Mouse (Mus musculus) embryo, embryonic 11 days (tissue): ENCODE results near the gene Ropn1l.

Source experiments
- DNase-seq: peaks from one replicate; pipeline ENCODE4 v3.0.0-alpha.2; 2015

Gene Ropn1l

DNA sequence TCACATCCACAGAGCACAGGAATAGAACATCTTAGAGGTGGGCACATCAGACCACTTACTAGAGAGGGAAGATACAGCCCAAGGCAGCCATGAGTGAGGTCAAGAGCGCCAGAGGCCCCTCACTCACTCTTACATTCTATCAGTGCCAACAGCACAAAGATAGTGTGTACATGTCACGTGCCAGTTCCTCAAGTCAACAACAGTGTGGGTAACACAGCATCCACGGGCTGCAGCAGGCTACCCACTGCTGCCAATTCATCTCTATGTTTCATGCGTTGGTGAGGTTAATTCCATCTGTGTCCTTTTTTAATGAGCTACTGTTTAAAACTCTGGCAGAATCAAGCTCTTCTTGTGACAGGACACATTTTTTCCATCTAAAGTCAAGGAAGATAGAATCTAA lies 10.8 kb downstream of the Ropn1l start:
- DNase-seq: no peak

DNA sequence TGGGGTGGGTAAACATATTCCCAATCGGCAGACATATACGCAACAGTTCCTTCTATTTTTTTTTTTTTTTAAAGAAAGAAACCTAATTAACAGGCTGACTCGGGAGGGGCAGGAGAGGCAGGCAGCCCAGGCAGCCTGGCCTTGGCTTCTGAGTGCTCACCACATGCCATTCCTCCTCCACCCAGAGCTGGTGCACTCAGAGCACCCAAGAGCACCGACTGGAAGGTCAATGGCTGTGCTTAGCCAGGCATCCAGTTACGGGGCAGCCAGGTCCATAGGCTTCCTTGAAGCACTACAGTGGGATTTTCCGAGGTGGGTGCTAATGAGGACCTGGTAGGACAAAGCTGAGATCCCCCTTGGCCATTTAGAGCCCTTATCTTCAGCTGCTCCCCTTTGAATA lies 11.5 kb downstream of the Ropn1l start:
- no peak for DNase-seq

DNA sequence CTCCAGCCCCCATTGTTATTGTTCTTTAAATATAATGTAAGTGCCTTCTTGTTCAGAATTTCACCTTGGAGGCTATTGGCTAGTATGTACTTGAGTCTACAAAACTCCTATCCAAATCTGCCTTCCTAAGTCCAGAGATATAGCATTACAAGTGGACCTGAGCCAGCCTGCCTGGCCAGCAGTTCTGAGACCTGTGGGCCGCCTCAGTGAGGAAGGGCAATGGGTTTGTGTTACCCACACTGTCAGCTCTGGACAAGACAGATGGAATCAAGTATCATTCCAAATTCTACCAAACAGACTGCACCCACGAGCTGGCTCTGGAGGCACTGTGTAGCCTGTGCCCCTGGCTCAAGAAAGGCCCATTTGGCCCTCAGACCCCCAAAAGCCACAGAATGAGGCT lies 16.7 kb downstream of the Ropn1l start:
- DNase-seq: no peak

DNA sequence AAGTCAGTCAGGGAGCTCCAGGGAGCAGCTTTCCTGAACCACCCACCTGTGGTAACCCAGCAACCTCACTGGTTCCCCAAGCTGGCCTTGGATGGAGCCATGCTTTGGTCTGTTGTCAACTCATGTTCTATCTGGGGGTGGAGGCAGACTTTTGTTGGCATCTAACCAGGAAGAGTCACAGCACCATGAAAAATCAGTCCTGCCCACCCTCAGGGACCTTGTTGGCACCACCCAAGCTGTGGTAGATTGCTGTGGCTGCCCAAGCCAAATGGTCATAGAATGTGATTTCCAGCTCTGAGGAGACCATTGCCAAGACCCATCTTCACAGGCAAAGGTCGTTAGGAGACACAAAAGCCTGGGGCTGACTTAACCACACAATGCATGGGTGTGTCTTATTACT lies 17.5 kb downstream of the Ropn1l start:
- no peak for DNase-seq

GRCm38 (mm10) chr15:31433768-31434167 lies 19.8 kb downstream of the Ropn1l start:
- DNase-seq: no peak

- no peak for DNase-seq
Observed at GRCm38 (mm10) chr15:31431847-31432246, 21.7 kb downstream of the Ropn1l start.

GRCm38 (mm10) chr15:31430014-31430413 lies 23.5 kb downstream of the Ropn1l start:
- peak; percentile 43 for DNase-seq

DNA sequence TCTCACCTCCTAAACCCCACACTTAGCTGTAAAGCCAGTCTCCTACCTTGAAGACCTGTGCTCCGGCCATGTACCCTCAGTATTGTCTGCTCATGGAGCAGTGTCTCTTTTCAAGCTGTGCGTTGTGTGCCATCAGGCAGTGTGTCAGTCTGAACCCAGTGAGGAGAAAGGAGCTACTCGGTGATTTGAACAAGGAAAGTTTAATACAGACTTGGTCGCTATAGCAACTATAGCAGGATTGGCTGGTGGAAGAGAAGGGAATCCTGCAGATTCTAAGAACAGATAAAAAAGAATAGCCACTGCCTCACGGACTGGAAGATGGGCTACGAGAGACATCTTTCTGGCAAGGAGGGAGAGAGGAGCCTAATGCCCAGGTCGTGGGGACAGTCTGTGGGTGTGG lies 24.1 kb downstream of the Ropn1l start:
- no peak for DNase-seq

DNA sequence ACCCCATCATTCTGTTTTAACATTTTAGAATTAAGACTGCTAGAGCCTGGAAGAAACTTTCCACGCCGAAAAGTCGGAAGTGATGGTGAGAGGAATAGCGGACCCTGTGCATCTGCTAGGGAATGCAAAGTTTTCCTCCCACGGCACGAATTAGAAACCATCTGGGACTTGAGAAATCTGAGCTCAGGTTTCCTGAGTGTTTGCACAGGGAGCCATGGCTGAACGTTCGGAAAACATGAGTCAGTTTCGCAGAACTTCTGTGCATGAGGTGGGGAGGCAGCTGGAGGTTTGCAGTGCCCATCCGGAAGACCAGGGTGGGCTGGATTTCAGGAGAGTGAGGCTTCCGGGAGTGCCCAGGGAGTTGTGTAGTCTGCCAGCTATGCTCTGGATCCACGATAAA lies 25.0 kb downstream of the Ropn1l start:
- DNase-seq: no peak

GRCm38 (mm10) chr15:31427390-31427789 lies 26.1 kb downstream of the Ropn1l start:
- no peak for DNase-seq

- DNase-seq: peak; percentile 41
Observed at GRCm38 (mm10) chr15:31426066-31426706, 27.4 kb downstream of the Ropn1l start.

GRCm38 (mm10) chr15:31422649-31423369 lies 30.7 kb downstream of the Ropn1l start:
- DNase-seq: no peak

- DNase-seq: no peak
Observed at GRCm38 (mm10) chr15:31419037-31419436, 34.5 kb downstream of the Ropn1l start.

- no peak for DNase-seq
Observed at GRCm38 (mm10) chr15:31418686-31419024, 34.9 kb downstream of the Ropn1l start.

- DNase-seq: no peak
Observed at GRCm38 (mm10) chr15:31417796-31418685, 35.5 kb downstream of the Ropn1l start.

- no peak for DNase-seq
Observed at GRCm38 (mm10) chr15:31417409-31417795, 36.1 kb downstream of the Ropn1l start.

- DNase-seq: no peak
Observed at GRCm38 (mm10) chr15:31415181-31415580, 38.4 kb downstream of the Ropn1l start.

- no peak for DNase-seq
Observed at GRCm38 (mm10) chr15:31414179-31414898, 39.2 kb downstream of the Ropn1l start.

DNA sequence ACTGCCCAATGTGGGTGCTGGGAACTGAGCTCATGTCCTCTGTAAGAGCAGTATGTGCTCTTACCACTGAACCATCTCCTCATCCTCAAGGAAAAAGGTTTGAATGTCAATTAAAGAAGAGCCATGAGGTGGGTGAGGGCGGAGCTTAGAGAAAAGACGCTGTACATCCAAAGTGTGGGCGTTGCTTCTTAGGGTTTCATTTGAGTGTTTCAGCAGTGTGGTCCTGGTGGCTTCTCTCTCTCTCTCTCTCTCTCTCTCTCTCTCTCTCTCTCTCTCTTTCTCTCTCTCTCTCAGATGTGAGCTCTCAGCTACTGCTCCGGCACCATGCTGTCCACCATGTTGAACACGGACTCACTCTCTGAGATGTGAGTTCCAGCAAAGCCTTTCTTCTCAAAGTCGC lies 39.9 kb downstream of the Ropn1l start:
- no peak for DNase-seq

DNA sequence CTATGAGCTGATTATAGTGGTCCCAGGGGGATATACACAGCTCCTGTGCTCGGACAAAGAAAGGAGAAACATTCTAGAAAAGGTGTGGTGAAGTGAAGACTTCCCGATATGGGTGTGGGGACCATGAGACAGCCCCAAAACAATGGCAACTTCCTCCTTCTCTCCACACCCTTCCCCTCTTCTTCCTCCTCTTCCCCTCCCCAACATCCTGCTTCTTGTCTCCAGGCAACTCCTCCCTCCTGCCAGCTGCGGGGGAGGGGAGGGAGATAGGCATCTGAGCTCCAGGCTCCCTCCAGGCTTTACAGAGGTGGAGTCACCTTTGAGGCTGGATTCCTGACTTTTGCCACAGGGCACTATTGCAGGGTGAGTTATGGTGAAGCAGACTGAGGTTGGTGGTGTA lies 40.6 kb downstream of the Ropn1l start:
- peak; percentile 41 for DNase-seq

- DNase-seq: no peak
Observed at GRCm38 (mm10) chr15:31412436-31412835, 41.1 kb downstream of the Ropn1l start.

- DNase-seq: no peak
Observed at GRCm38 (mm10) chr15:31407490-31407889, 46.0 kb downstream of the Ropn1l start.

GRCm38 (mm10) chr15:31406881-31407280 lies 46.7 kb downstream of the Ropn1l start:
- DNase-seq: no peak
